ENCODE assay signal across 11 mouse cellular contexts in genomic region chr14:12199956-12200950, GRCm38 (mm10).
DNase-seq lines count a peak whose midpoint lies in the region; ATAC-seq lines count a peak whose summit lies in the region.
"Had no signal": no experiment of that assay in that cellular context is flagged by ENCODE, and none has a peak within 500 bp of the region (broad histone marks: within the 10 kb centered on the region; RNA-seq: fewer than 3 reads in every experiment).

No protein-coding gene starts in this region.

- H3K9ac ChIP-seq in hindbrain, embryonic 16.5 days (ENCODE audit: low read depth, low read length): no peak overlapping the region
- no peak overlapping the region for H3K9ac ChIP-seq in midbrain, embryonic 13.5 days (replicated peaks)
- H3K9ac ChIP-seq: heart, embryonic 12.5 days; liver, embryonic 14.5 days had no signal

- no peak overlapping the region for H3K4me2 ChIP-seq in hindbrain, embryonic 16.5 days (ENCODE audit: low read length)
- no peak overlapping the region for H3K4me2 ChIP-seq in midbrain, embryonic 13.5 days (replicated peaks)
- H3K4me2 ChIP-seq: heart, embryonic 12.5 days had no signal

- no peak for DNase-seq in cerebellum, adult 11-12 months
- DNase-seq in cerebellum, adult 9-11 months: peak; percentile 11
- no peak for DNase-seq in spleen, postnatal 10 days (ENCODE audit: low spot score in 2 of 2)
- DNase-seq in left cerebral cortex, adult 9 months (ENCODE audit: low spot score in 2 of 2): no peak
- DNase-seq in gastrocnemius, postnatal 10 days: no peak

- no peak overlapping the region for H3K27ac ChIP-seq in hindbrain, embryonic 16.5 days (ENCODE audit: low read depth, low read length)
- peak overlapping the region; percentile 74 for H3K27ac ChIP-seq in midbrain, embryonic 13.5 days
- H3K27ac ChIP-seq: liver, embryonic 14.5 days had no signal

- no peak overlapping the region for H3K4me3 ChIP-seq in hindbrain, embryonic 16.5 days (ENCODE audit: low read length)
- no peak overlapping the region for H3K4me3 ChIP-seq in midbrain, embryonic 13.5 days (replicated peaks)
- H3K4me3 ChIP-seq: erythroblast, embryonic 14.5 days; heart, embryonic 12.5 days had no signal

- H3K27me3 ChIP-seq in hindbrain, embryonic 16.5 days (replicated peaks; ENCODE audit: control insufficient read depth, insufficient read depth, low read length): no peaks in the 10 kb centered on the region
- no peaks in the 10 kb centered on the region for H3K27me3 ChIP-seq in midbrain, embryonic 13.5 days
- H3K27me3 ChIP-seq: heart, embryonic 12.5 days had no signal

- peak; percentile 77; the same call in 1 of the 2 replicates for ATAC-seq in cerebellum, adult (ENCODE audit: insufficient number of reproducible peaks, low FRiP score, low TSS enrichment)
- ATAC-seq in hindbrain, embryonic 16.5 days: peak; percentile 66
- ATAC-seq in midbrain, embryonic 13.5 days: peak; percentile 74

- no peaks in the 10 kb centered on the region for H3K36me3 ChIP-seq in hindbrain, embryonic 16.5 days (ENCODE audit: control insufficient read depth, insufficient read depth, low read length)
- no peaks in the 10 kb centered on the region for H3K36me3 ChIP-seq in midbrain, embryonic 13.5 days
- H3K36me3 ChIP-seq: heart, embryonic 12.5 days had no signal

- WGBS in hindbrain, embryonic 16.5 days: 45% methylated on average over 13 of the region's 13 CpGs
- WGBS in midbrain, embryonic 13.5 days: 58% methylated on average over 13 of the region's 13 CpGs

- H3K4me1 ChIP-seq in hindbrain, embryonic 16.5 days (ENCODE audit: control insufficient read depth, insufficient read depth, low read depth, low read length): peaks cover 2% of the 10 kb centered on the region; the same call in 1 of the 2 replicates
- peaks cover 36% of the 10 kb centered on the region for H3K4me1 ChIP-seq in midbrain, embryonic 13.5 days (replicated peaks)
- H3K4me1 ChIP-seq: heart, embryonic 12.5 days had no signal

- no peaks in the 10 kb centered on the region for H3K9me3 ChIP-seq in hindbrain, embryonic 16.5 days (ENCODE audit: control insufficient read depth, low read length)
- H3K9me3 ChIP-seq in midbrain, embryonic 13.5 days: no peaks in the 10 kb centered on the region
- H3K9me3 ChIP-seq: heart, embryonic 12.5 days had no signal
